Mouse (Mus musculus) cerebellum, adult 2 months (tissue): ENCODE data around the gene Prkag1. TPM values are rescaled to one million over a fixed set of nuclear protein-coding genes. Genes with fewer than 3 reads are reported as not detected.

Source experiments
- DNase-seq, 2 experiments: peaks; one replicate each; pipeline ENCODE4 v3.0.0; 2021
- H3K27ac ChIP-seq: fragments of 200-500 bp; 2 replicates; pipeline ENCODE4 v1.5.1; 2012; ENCODE audit warnings: low read length, control low read depth, inconsistent platforms; ENCODE audit not compliant: insufficient read depth
- H3K27me3 ChIP-seq: fragments of 200-500 bp; 2 replicates; pipeline ENCODE4 v1.6.1; 2012; ENCODE audit warnings: inconsistent platforms, mild to moderate bottlenecking, low read length, moderate library complexity; ENCODE audit not compliant: control insufficient read depth, insufficient read depth
- H3K4me1 ChIP-seq: fragments of 200-500 bp; 2 replicates; pipeline ENCODE4 v1.6.1; 2011; ENCODE audit warnings: low read length; ENCODE audit not compliant: control insufficient read depth, insufficient read depth
- H3K4me3 ChIP-seq: fragments of 200-500 bp; replicated peaks from 2 replicates; pipeline ENCODE3; 2011; ENCODE audit warnings: mild to moderate bottlenecking, low read depth, low read length, control low read depth; ENCODE audit not compliant: insufficient read depth
- CTCF ChIP-seq: fragments of 200-500 bp; IDR thresholded peaks from 2 replicates; pipeline ENCODE4 v1.5.1; 2011; ENCODE audit warnings: low read depth, mild to moderate bottlenecking, control low read depth, low read length, moderate library complexity, borderline replicate concordance; ENCODE audit not compliant: insufficient read depth
- POLR2A ChIP-seq: fragments of 200-500 bp; IDR thresholded peaks from 2 replicates; pipeline ENCODE4 v1.6.1; 2011; ENCODE audit warnings: low read length, control low read depth, borderline replicate concordance; ENCODE audit not compliant: insufficient read depth
- WGBS: fragments of 180-500 bp; shearing (Covaris S2); methylation state at CpG from one replicate; pipeline ENCODE4 v1.1.7; 2018; 5-methylcytosine and 5-hydroxymethylcytosine counted together
- polyA plus RNA-seq: library from polyadenylated mRNA; depleted of rRNA; stranded (reverse); fragments of >200 nt; gene quantifications from 2 replicates; pipeline ENCODE4 v1.2.3, GENCODE M21; 2012; rRNA removed

Prkag1 gene
- polyA plus RNA-seq = 90.3 and 93.6 TPM in 2 replicates

DNA sequence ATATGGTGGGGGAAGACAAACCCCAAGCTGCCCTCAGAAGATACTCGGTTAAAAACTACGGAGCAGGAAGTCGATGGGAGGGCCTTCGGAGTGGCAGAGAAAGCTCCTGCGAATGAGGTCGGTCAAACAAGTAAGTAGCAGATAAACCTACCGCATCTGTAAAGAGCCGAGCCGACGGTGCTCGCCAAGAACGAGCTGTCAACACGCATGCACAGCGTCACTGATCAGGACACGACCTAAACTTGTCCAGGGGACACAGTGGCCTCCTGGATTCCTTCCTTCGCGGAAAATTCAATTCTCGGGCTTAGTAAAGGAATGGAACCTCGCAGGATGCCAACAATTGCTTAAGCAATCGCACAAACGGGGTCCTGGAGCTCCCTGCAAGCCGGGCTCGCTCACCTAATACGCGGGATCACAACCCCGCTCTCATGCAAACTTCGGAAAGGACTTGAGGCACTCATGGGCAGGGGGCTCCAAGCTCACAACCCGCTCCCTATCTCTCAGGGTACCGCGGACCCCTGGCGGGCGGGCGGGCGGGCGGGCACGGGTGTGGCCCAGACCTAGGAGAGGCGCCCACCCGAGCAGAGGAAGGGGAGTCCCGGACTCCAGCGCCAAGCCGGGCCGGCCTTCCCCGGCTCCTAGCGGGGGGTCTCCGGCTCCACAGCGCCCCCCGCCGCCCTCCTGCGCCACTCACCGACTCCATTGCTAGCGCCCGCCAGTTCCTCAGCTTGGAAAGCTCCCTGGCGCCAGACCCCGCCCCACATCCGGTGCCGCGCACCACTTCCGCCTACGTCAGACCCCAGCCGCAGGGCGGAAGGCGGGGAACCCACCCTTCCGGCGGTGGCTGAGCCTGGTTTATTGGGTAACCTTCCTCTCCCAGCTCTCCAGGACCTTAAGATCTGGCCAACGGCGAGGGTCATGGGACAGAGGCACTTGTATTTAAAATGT is at the start of gene Prkag1:
Gene Prkag1, minus strand, starts transcription at position 786 of the 948 bp plus-strand sequence.
- peak; percentile 95 for DNase-seq
- H3K27ac ChIP-seq = peak within 1 kb of the TSS; percentile 61
- WGBS = under 1% methylated on average over 66 of the region's 66 CpGs
- peak within 1 kb of the TSS; percentile 100 for H3K4me3 ChIP-seq
- H3K4me1 ChIP-seq = no peaks in the 10 kb centered on the region
- TF ChIP-seq POLR2A (peak; percentile 93; the same call in 1 of the 2 replicates), CTCF (peak; percentile 28; the same call in 1 of the 2 replicates)
- no peaks in the 10 kb centered on the region for H3K27me3 ChIP-seq

- no peak for TF ChIP-seq POLR2A
- TF ChIP-seq CTCF = peak; percentile 65; the same call in 1 of the 2 replicates
- Histone ChIP-seq H3K4me3 (no peak overlapping the region), H3K27me3 (no peaks in the 10 kb centered on the region), H3K27ac (no peak overlapping the region), H3K4me1 (no peaks in the 10 kb centered on the region)
- peak; percentile 58 to 73 for DNase-seq
- 11% methylated on average over 3 of the region's 3 CpGs for WGBS
These were observed 46.0 kb upstream of the Prkag1 start for GRCm38 (mm10) chr15:98877331-98877730.

GRCm38 (mm10) chr15:98871916-98872888 is 40.9 kb upstream of the Prkag1 start:
- peak; percentile 3; the same call in 1 of the 2 replicates for TF ChIP-seq CTCF
- peak; percentile 26; the same call in 1 of the 2 replicates for TF ChIP-seq POLR2A
- peak overlapping the region; percentile 90 for H3K4me3 ChIP-seq
- H3K27me3 ChIP-seq = no peaks in the 10 kb centered on the region
- H3K4me1 ChIP-seq = peaks cover 10% of the 10 kb centered on the region
- H3K27ac ChIP-seq = peak overlapping the region; percentile 100
- DNase-seq = peak; percentile 93 to 97
- 1% methylated on average over 51 of the region's 51 CpGs for WGBS

DNA sequence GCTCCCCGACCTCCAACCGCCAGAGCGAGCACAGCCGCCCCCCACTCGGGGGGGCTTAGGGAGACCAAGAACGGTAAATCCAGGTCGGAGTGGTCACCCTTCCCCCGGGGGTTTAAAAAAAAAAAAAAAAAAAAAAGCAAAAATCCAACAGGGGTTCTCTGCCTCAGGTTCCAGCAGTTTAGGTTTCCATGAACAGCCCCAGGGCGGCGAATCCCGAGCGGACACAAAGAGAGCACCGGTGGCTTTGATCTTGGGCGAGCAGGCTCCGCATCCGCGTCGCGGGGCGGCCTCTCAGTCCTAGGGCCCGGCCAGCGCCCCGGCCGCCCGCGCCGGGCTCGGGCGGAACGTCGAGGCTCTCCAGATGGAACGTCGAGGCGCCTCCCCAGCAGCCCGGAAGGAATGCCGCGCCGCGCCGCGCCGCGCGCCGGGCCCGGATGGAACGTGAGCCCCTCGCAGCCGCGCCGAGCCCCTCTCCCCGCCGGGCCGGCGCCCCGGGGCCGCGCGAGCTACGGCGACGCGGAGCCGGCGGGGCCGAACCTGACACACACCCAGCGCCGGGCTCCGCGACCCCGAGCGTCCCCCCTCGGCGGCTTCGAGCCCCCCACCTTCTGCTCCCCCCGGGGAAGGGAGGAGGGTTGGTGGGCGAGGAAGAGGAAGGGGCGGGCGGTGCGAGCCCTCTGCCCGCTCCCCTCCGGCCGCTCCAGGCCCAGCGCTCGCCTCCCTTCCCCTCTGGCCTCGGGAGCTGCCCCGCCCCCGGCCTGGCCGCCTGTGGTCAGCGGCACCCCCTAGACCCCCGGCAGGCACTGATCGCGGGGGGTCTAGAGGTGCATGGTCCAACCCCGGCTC is 40.0 kb upstream of the Prkag1 start, which contains the start of gene Kmt2d:
Gene Kmt2d, minus strand, starts transcription at position 135 of the 846 bp plus-strand sequence.
- no peak for TF ChIP-seq POLR2A
- TF ChIP-seq CTCF = no peak
- Histone ChIP-seq H3K27ac (peak within 1 kb of the TSS; percentile 100), H3K4me3 (peak within 1 kb of the TSS; percentile 90), H3K4me1 (peaks cover 15% of the 10 kb centered on the region), H3K27me3 (no peaks in the 10 kb centered on the region)
- WGBS = under 1% methylated on average over 81 of the region's 94 CpGs
- DNase-seq = peak in 1 of 2 experiments; percentile 40

DNA sequence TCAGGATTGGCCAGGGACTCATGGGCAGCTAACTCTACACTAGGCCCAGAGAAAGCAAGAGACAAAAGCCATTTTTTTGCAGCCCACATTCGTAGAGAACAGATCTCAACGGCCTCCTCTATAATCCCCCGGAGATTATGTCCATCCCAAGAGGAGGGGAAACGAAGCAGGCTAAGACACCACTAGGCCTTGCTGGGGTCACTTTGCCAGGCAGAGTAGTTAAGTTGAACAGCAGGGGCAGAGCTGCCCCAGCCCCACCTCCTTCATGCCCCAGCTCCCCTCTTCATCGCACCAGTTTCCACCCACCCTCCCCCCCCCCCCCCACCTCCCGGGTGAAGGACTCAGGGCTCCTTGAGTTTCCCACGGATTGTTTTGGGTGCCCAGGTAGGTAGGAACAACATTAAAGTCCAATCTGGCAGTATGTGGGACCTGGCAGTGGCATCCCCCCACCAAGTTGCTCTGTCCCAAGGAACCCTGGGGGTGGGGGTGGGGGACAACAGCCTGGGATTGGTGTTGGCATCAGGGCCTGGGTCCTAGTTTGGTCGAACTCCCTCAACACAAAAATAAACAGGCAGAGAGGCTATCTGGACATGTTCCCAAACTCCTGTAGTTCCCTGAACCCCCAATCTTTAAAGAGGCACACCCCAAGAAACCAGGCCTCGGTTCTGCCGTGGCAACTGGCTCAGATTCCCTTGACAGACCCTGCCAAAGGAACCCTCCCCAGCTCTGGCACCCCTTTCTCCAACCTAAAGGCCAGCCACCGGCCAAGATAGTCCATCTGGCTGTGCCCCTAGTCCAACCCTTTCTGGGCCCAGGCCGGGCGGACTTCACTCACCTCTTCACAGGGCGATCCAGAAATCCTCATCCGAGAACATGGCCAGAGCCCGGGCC is 39.1 kb upstream of the Prkag1 start:
- Histone ChIP-seq H3K4me3 (peak overlapping the region; percentile 90), H3K4me1 (peaks cover 19% of the 10 kb centered on the region), H3K27me3 (no peaks in the 10 kb centered on the region), H3K27ac (peak overlapping the region; percentile 100)
- 1% methylated on average over 16 of the region's 16 CpGs for WGBS
- no peak for TF ChIP-seq POLR2A
- no peak for TF ChIP-seq CTCF
- peak; percentile 67 to 78 for DNase-seq

DNA sequence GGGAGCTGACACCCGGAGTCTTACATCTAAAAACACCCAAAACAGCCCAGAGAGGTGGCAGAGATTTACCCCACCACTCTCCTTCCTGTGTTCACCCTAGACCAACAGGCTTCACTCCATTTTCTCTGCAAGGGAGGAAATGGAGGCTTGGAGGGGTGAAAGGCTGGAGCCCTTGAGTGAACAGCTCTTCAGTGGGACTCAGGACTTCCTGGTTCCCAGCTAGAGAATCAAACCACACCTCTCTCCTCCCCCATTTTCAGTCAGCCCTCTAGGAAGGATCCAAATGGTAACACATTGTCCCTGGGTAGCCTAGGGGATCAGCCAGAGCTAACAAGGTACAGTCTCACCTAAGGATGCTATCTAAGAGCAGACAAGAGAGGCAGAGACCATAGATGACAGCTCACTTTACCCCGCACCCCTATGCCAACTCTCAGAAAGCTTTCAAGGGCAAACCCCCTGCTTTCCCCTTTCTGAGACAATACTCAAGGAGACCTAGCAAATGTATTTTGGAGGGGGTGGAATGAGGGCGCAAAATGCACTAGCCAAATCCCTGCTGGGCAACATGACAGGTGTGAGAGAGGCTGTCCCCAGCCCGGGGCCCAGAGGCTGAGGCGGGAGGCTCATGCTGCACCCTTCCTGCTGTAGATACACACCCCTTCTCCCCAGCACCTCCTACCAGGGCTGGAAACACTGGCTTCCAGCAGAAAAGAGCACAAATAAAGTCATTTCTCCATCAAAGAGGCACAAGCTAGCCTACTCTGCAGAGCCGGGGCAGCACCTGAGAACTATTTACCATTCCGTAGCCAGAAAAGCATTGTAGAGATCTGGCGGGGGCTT is 38.2 kb upstream of the Prkag1 start:
- DNase-seq = peak; percentile 40 to 44
- Histone ChIP-seq H3K27me3 (no peaks in the 10 kb centered on the region), H3K4me1 (peaks cover 26% of the 10 kb centered on the region), H3K4me3 (peak overlapping the region; percentile 90), H3K27ac (peak overlapping the region; percentile 45; the same call in 1 of the 2 replicates)
- no peak for TF ChIP-seq CTCF
- TF ChIP-seq POLR2A = no peak
- WGBS = 1% methylated on average over 8 of the region's 8 CpGs
